8 mouse cellular contexts compared by ENCODE assay signal in genomic region chr9:44509487-44510354, GRCm38 (mm10). TPM values are rescaled to one million over a fixed set of nuclear protein-coding genes. Genes with fewer than 3 reads are reported as not detected.
A peak's percentile ranks its signal among the peaks of the same experiment; 100 is the strongest.
DNase-seq lines count a peak whose midpoint lies in the region; ATAC-seq lines count a peak whose summit lies in the region.

No protein-coding gene starts in this region.

- peak; percentile 81 for DNase-seq in adrenal gland, adult 8-10 months
- peak; percentile 84 for DNase-seq in embryo, embryonic 10.5 days (ENCODE audit: low spot score)
- DNase-seq in gastrocnemius, postnatal 25 days: peak; percentile 82
- peak; percentile 93 for DNase-seq in left cerebral cortex, postnatal 4 days
- peak; percentile 80 for DNase-seq in mesoderm, embryonic 11.5 days (ENCODE audit: low read depth, low spot score)
- peak; percentile 75 for DNase-seq in right cerebral cortex, postnatal 25 days
- DNase-seq in urinary bladder, postnatal 36 days (ENCODE audit: low spot score in 2 of 2): peak; percentile 88 to 92

- intact Hi-C loops in left cerebral cortex, postnatal 4 days (cut with DNase I): loop anchor here (5.0 kb wide), 2 partner anchors 88 to 98 kb away; no protein-coding TSS in a partner anchor

- ATAC-seq in inflammation-experienced regulatory T-cells, adult 6 months: peak; percentile 50

RNA-seq across cellular contexts. Expression of gene Bcl9l, which starts 27.1 kb away (rescaled TPM):
- total RNA-seq in adrenal gland, adult 8-10 months (2022): 10 to 100 TPM; 48.9 to 76.1 (median 66.7) TPM
- total RNA-seq in gastrocnemius, postnatal 25 days (2021): 10 to 100 TPM; 33.6 to 40.7 TPM
- polyA plus RNA-seq in inflammation-experienced regulatory T-cells, adult 6 months (2017; shearing (Covaris generic)): 10 to 100 TPM; 11.1 to 12.4 (median 12.2) TPM
- 100 to 1,000 TPM; 109 to 113 TPM for total RNA-seq in left cerebral cortex, postnatal 4 days (2021)

RNA-seq across cellular contexts. Expression of gene Cxcr5, which starts 52.0 kb away (rescaled TPM):
- total RNA-seq in adrenal gland, adult 8-10 months (2022): under 1 TPM; 0.13 to 0.32 (median 0.18) TPM
- total RNA-seq in gastrocnemius, postnatal 25 days (2021): not detected
- 100 to 1,000 TPM in 2 of 3 experiments, 10 to 100 TPM in 1; 62.4 to 131 (median 115) TPM for polyA plus RNA-seq in inflammation-experienced regulatory T-cells, adult 6 months (2017; shearing (Covaris generic))
- not detected for total RNA-seq in left cerebral cortex, postnatal 4 days (2021)

RNA-seq across cellular contexts. Expression of gene Upk2, which starts 54.9 kb away (rescaled TPM):
- total RNA-seq in adrenal gland, adult 8-10 months (2022): not detected
- under 1 TPM; 0.32 to 0.43 TPM for total RNA-seq in gastrocnemius, postnatal 25 days (2021)
- not detected for polyA plus RNA-seq in inflammation-experienced regulatory T-cells, adult 6 months (2017; shearing (Covaris generic))
- total RNA-seq in left cerebral cortex, postnatal 4 days (2021): not detected

Comparison
In these comparisons a context has a peak if more than half of its experiments do, and no peak if none do; other contexts are left out.
1. Peak in every context shown above with its lines: DNase-seq and ATAC-seq.